14 mouse cellular contexts compared by ENCODE assay signal in the genomic region with DNA sequence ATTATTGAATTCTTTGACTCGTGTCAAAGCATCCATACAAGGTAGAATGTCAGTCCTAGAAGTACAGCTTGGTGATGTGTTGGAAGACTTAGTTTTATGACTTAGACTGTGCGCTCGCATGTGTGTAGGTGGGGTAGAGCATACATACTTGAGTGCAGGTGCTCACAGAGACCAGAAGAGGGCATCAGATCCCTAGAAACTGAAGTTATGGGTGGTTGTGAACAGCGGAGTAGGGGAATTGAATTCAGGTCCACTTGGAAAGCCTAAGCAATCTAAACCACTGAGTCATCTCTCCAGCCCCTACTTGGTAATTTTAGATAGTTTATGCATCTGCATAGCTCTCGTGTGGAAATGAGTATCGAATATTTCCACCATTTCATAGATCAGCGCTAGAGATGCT. TPM values are rescaled to one million over a fixed set of nuclear protein-coding genes. Genes with fewer than 3 reads are reported as not detected.
DNase-seq lines count a peak whose midpoint lies in the region; ATAC-seq and TF ChIP-seq lines count a peak whose summit lies in the region.
"Had no signal": no experiment of that assay in that cellular context is flagged by ENCODE, and none has a peak within 500 bp of the region (broad histone marks: within the 10 kb centered on the region; RNA-seq: fewer than 3 reads in every experiment).

No protein-coding gene starts in this region.

- no peaks in the 10 kb centered on the region for H3K4me1 ChIP-seq in hindbrain, postnatal 0 days (ENCODE audit: insufficient read depth, low read length)
- no peaks in the 10 kb centered on the region for H3K4me1 ChIP-seq in hindbrain, embryonic 13.5 days (replicated peaks)
- H3K4me1 ChIP-seq: limb, embryonic 10.5 days had no signal

- H3K4me3 ChIP-seq in hindbrain, postnatal 0 days (ENCODE audit: low read length) = no peak overlapping the region
- H3K4me3 ChIP-seq in hindbrain, embryonic 13.5 days = no peak overlapping the region
- H3K4me3 ChIP-seq: erythroblast, embryonic 14.5 days; limb, embryonic 10.5 days had no signal

- no peak overlapping the region for H3K27ac ChIP-seq in hindbrain, postnatal 0 days
- H3K27ac ChIP-seq in hindbrain, embryonic 13.5 days = no peak overlapping the region
- H3K27ac ChIP-seq: limb, embryonic 10.5 days had no signal

- WGBS in hindbrain, postnatal 0 days = 86% methylated on average over 7 of the region's 7 CpGs
- WGBS in hindbrain, embryonic 13.5 days = 87% methylated on average over 7 of the region's 7 CpGs

- H3K36me3 ChIP-seq in hindbrain, postnatal 0 days (ENCODE audit: insufficient read depth, low read length) = no peaks in the 10 kb centered on the region
- no peaks in the 10 kb centered on the region for H3K36me3 ChIP-seq in hindbrain, embryonic 13.5 days
- H3K36me3 ChIP-seq: limb, embryonic 10.5 days had no signal

- H3K4me2 ChIP-seq in hindbrain, postnatal 0 days (ENCODE audit: low read depth, low read length) = no peak overlapping the region
- no peak overlapping the region for H3K4me2 ChIP-seq in hindbrain, embryonic 13.5 days

- H3K9me3 ChIP-seq in hindbrain, postnatal 0 days (ENCODE audit: low read length) = no peaks in the 10 kb centered on the region
- no peaks in the 10 kb centered on the region for H3K9me3 ChIP-seq in hindbrain, embryonic 13.5 days
- H3K9me3 ChIP-seq: limb, embryonic 10.5 days had no signal

- ATAC-seq in hindbrain, postnatal 0 days = no peak
- no peak for ATAC-seq in hindbrain, embryonic 13.5 days (ENCODE audit: low FRiP score)
- peak; percentile 98 for ATAC-seq in common myeloid progenitor, adult 5-6 weeks (replicated peaks; ENCODE audit: low read depth, poor library complexity, severe bottlenecking)
- no peak for ATAC-seq in CD4-positive, CD25-positive, alpha-beta regulatory T cell, adult 4 months
- ATAC-seq: midbrain, embryonic 16.5 days had no signal

- no peak for DNase-seq in hindbrain, postnatal 0 days (ENCODE audit: low spot score)
- DNase-seq in 3T3-L1 (ENCODE audit: low read depth, low spot score) (peak; percentile 34), ES-CJ7 (ENCODE audit: low read depth, low spot score) (peak; percentile 61)
- no peak for DNase-seq in urinary bladder, postnatal 14 days (ENCODE audit: low spot score)
- DNase-seq in gastrocnemius, postnatal 25 days = no peak
- DNase-seq: kidney, adult 9 months; spleen, adult 18-20 months had no signal

- no peak overlapping the region for H3K9ac ChIP-seq in hindbrain, postnatal 0 days (replicated peaks; ENCODE audit: low read length)
- no peak overlapping the region for H3K9ac ChIP-seq in hindbrain, embryonic 13.5 days

- no peaks in the 10 kb centered on the region for H3K27me3 ChIP-seq in hindbrain, postnatal 0 days (ENCODE audit: insufficient read depth, low read length)
- no peaks in the 10 kb centered on the region for H3K27me3 ChIP-seq in hindbrain, embryonic 13.5 days

- TF ChIP-seq CTCF in hindbrain, postnatal 0 days (IDR thresholded peaks at IDR 0.05; ENCODE audit: low read depth) = peak; percentile 42

RNA-seq across cellular contexts. Expression of gene Ush2a, which starts 59.7 kb away (rescaled TPM):
- total RNA-seq in hindbrain, postnatal 0 days (2014; rRNA removed) = 0.11 and 1.5 TPM in 2 replicates
- polyA plus RNA-seq in hindbrain, postnatal 0 days (2015; fragmentation: Nextera tagmentation; extraction: Ambion mirVana) = 0.37 and 0.44 TPM in 2 replicates
- polyA plus RNA-seq in hindbrain, embryonic 13.5 days (2015; fragmentation: Nextera tagmentation; extraction: Ambion mirVana) = 0.18 and 0.29 TPM in 2 replicates
- total RNA-seq in common myeloid progenitor, adult 5-6 weeks (2017) = not detected in 2 replicates
- polyA plus RNA-seq in CD4-positive, CD25-positive, alpha-beta regulatory T cell, adult 4 months (2017; shearing (Covaris generic)) = under 1 TPM in 1 of 2 experiments, not detected in 1; 0.01 TPM
- total RNA-seq in gastrocnemius, postnatal 25 days (2021) = not detected
- total RNA-seq: hematopoietic stem cell, adult 5-6 weeks had no signal
- polyA plus RNA-seq: erythroblast, embryonic 14.5 days had no signal

Comparison
In these comparisons a context has a peak if more than half of its experiments do, and no peak if none do; other contexts are left out.
1. DNase-seq: peak in 3T3-L1 (single experiment) and ES-CJ7 (single experiment); none in hindbrain, postnatal 0 days (single experiment), urinary bladder, postnatal 14 days (single experiment) and gastrocnemius, postnatal 25 days (single experiment).